In the genomic region with DNA sequence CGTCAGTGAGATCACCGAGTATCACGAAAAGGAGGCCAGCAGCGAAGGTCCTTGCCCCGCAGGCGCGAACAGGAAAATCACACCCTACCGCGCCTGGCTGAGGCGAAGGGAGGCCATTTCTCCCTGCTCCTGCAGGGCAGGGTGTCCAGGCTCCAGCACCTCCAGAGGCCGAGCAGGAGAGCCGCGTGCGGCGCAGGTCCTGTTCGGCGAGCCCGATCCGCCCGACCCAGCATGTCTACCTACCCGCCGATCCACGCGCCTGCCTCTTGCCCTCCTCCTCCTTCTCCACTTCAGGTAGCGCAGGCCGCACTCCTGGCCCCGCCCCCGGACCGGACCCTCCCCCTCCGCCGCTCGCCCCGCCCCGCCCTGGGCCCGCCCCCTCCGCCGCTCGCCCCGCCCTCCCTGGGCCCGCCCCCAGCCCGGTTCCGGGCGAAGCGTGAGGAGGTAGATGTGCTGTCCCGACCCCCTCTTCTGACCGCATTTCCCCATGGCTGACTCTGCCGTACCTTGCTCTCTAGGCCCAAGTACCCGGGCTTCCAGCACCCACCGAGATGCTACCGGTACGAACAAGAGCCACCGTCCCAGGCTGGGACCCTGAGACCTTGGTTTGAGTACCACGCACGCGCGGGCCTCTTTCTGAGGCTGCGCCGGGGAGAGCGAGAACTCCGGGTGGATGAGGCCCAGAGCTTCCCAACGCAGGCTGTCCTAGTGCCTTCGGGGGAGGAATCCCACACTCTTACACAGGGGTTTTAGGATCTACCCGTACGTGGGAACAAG, we compare ENCODE assay signal across 8 mouse cellular contexts. TPM values are rescaled to one million over a fixed set of nuclear protein-coding genes. Genes with fewer than 3 reads are reported as not detected.
DNase-seq lines count a peak whose midpoint lies in the region; ATAC-seq lines count a peak whose summit lies in the region.

A gene (plus strand): TSS at position 73 of the 777 bp plus-strand sequence.
A gene (minus strand): TSS at position 588 of the 777 bp plus-strand sequence.

- DNase-seq in adipocyte (ENCODE audit: low spot score), result peak; percentile 85
- peak; percentile 84 for DNase-seq in embryo, embryonic 10 days (ENCODE audit: low spot score)
- peak; percentile 85 for DNase-seq in gastrocnemius, postnatal 10 days
- DNase-seq in induced T-regulatory cell, adult 2 months (ENCODE audit: low read depth), result peak; percentile 90
- peak; percentile 50 to 84 for DNase-seq in left cerebral cortex, adult 9 months (ENCODE audit: low spot score in 2 of 2)
- peak; percentile 79 for DNase-seq in right cerebral cortex, postnatal 14 days
- peak; percentile 85 to 86 for DNase-seq in urinary bladder, postnatal 36 days (ENCODE audit: low spot score in 2 of 2)

- peak; percentile 91 for ATAC-seq in megakaryocyte progenitor cell, adult 5-6 weeks (replicated peaks; ENCODE audit: poor library complexity)

RNA-seq across cellular contexts. Expression of the first gene that starts in this region (rescaled TPM):
- 10 to 100 TPM in 1 of 2 experiments, 1 to 10 TPM in 1; 9.8 to 11.8 TPM for total RNA-seq in gastrocnemius, postnatal 10 days (2021)
- 18.4 and 24.5 TPM in 2 replicates for total RNA-seq in megakaryocyte progenitor cell, adult 5-6 weeks (2015)
- 19.8 and 33.4 TPM in 2 replicates for total RNA-seq in megakaryocyte progenitor cell, adult 5-6 weeks (2017)

RNA-seq across cellular contexts. Expression of the second gene that starts in this region (rescaled TPM):
- 10 to 100 TPM in 1 of 2 experiments, 1 to 10 TPM in 1; 9.0 to 11.6 TPM for total RNA-seq in gastrocnemius, postnatal 10 days (2021)
- total RNA-seq in megakaryocyte progenitor cell, adult 5-6 weeks (2015), result 18.8 and 25.8 TPM in 2 replicates
- 11.4 and 13.9 TPM in 2 replicates for total RNA-seq in megakaryocyte progenitor cell, adult 5-6 weeks (2017)

Comparison
In these comparisons a context has a peak if more than half of its experiments do, and no peak if none do; other contexts are left out.
1. Peak in every context shown above with its lines: DNase-seq and ATAC-seq.